Mouse (Mus musculus) thymus, adult 2 months (tissue): ENCODE data around the gene Dnaja4.

ENCODE experiments used
- CTCF ChIP-seq: fragments of 200-500 bp; IDR thresholded peaks from 2 replicates; pipeline ENCODE4 v1.5.1; 2012; ENCODE audit warnings: mild to moderate bottlenecking, control low read depth, low read length, moderate library complexity, borderline replicate concordance; ENCODE audit not compliant: control insufficient read depth, poor library complexity, insufficient read depth; ENCODE audit errors: extremely low read depth
- POLR2A ChIP-seq: fragments of 200-500 bp; IDR thresholded peaks from 2 replicates; pipeline ENCODE4 v1.6.1; 2012; ENCODE audit warnings: mild to moderate bottlenecking, low read length, control low read depth, moderate library complexity; ENCODE audit not compliant: control insufficient read depth, poor library complexity, insufficient read depth; ENCODE audit errors: extremely low read depth

GRCm38 (mm10) chr9:54752201-54752943 is 53.7 kb downstream of the Dnaja4 start:
- no peak for TF ChIP-seq CTCF
- TF ChIP-seq POLR2A = no peak
